Mouse (Mus musculus) MEL (cell line): Measurements from ENCODE around the gene Atxn7l1. TPM values are rescaled to one million over a fixed set of nuclear protein-coding genes. Genes with fewer than 3 reads are reported as not detected.

Experiments
- DNase-seq: peaks from one replicate; pipeline ENCODE4 v3.0.0; 2011; ENCODE audit warnings: low read depth, low spot score
- H3K27ac ChIP-seq: 2 replicates; pipeline ENCODE4 v1.5.1; 2012; ENCODE audit warnings: low read depth, mild to moderate bottlenecking, control low read depth, low read length, moderate library complexity; ENCODE audit not compliant: control insufficient read depth
- H3K27me3 ChIP-seq, 2 experiments: fragments of 150-350 bp in 1 of 2; sonication (generic) in 1 of 2; 2 replicates each; pipeline ENCODE4 v1.6.1; 2012; ENCODE audit warnings: low read length in 2 of 2, mild to moderate bottlenecking in 2 of 2, improper control_type of control experiment in 1 of 2, moderate library complexity in 1 of 2; ENCODE audit not compliant: insufficient read depth in 2 of 2, control insufficient read depth in 1 of 2
- H3K36me3 ChIP-seq, 2 experiments: 2 replicates each; pipeline ENCODE4 v1.6.1; 2012 to 2014; ENCODE audit warnings: low read length in 2 of 2, improper control_type of control experiment in 1 of 2, inconsistent platforms in 1 of 2, mild to moderate bottlenecking in 1 of 2; ENCODE audit not compliant: insufficient read depth in 2 of 2, control insufficient read depth in 1 of 2
- H3K4me1 ChIP-seq, 2 experiments: fragments of 150-350 bp in 1 of 2; sonication (generic) in 1 of 2; 2 replicates each; pipeline ENCODE4 v1.6.1; 2012; ENCODE audit warnings: low read length in 2 of 2, improper control_type of control experiment in 1 of 2, mild to moderate bottlenecking in 1 of 2; ENCODE audit not compliant: insufficient read depth in 2 of 2, control insufficient read depth in 1 of 2
- H3K4me3 ChIP-seq, 2 experiments: fragments of 150-350 bp in 1 of 2; sonication (generic) in 1 of 2; 2 replicates each; pipeline ENCODE4 v1.5.1; 2012; ENCODE audit warnings: low read depth in 2 of 2, low read length in 2 of 2, mild to moderate bottlenecking in 2 of 2, moderate library complexity in 2 of 2, control low read depth in 1 of 2, improper control_type of control experiment in 1 of 2; ENCODE audit not compliant: control insufficient read depth in 1 of 2, insufficient read depth in 1 of 2
- H3K79me2 ChIP-seq: 2 replicates; pipeline ENCODE4 v1.6.1; 2012; ENCODE audit warnings: mild to moderate bottlenecking, low read length, moderate library complexity; ENCODE audit not compliant: control insufficient read depth, poor library complexity, insufficient read depth
- H3K9ac ChIP-seq: 2 replicates; pipeline ENCODE4 v1.6.1; 2012; ENCODE audit warnings: low read depth, mild to moderate bottlenecking, control low read depth, low read length, moderate library complexity; ENCODE audit not compliant: control insufficient read depth, poor library complexity, severe bottlenecking
- H3K9me3 ChIP-seq: fragments of 150-350 bp; sonication (generic); replicated peaks from 2 replicates; pipeline ENCODE4 v1.6.1; 2012; ENCODE audit warnings: mild to moderate bottlenecking, low read length, improper control_type of control experiment, moderate library complexity; ENCODE audit not compliant: insufficient read depth
- BHLHE40 ChIP-seq: IDR thresholded peaks from 2 replicates; pipeline ENCODE4 v1.6.1; 2012; ENCODE audit warnings: low read depth, mild to moderate bottlenecking, inconsistent platforms, low read length, improper control_type of control experiment, borderline replicate concordance
- CHD2 ChIP-seq: IDR thresholded peaks from 2 replicates; pipeline ENCODE4 v1.6.1; 2011; ENCODE audit warnings: low read length, improper control_type of control experiment
- CTCF ChIP-seq, 3 experiments: IDR thresholded peaks in 2 of 3; conservative IDR thresholded peaks in 1 of 3; 2 replicates each; pipeline ENCODE4 v1.5.1; 2011 to 2012; ENCODE audit warnings: low read length in 3 of 3, low read depth in 2 of 3, mild to moderate bottlenecking in 2 of 3, improper control_type of control experiment in 1 of 3, inconsistent platforms in 1 of 3, mixed read lengths in 1 of 3, moderate library complexity in 1 of 3; ENCODE audit not compliant: control insufficient read depth in 1 of 3, insufficient read depth in 1 of 3, poor library complexity in 1 of 3, severe bottlenecking in 1 of 3
- EP300 ChIP-seq, 2 experiments: IDR thresholded peaks; 2 replicates each; pipeline ENCODE4 v1.6.1; 2011; ENCODE audit warnings: improper control_type of control experiment in 2 of 2, low read length in 2 of 2, low read depth in 1 of 2, mild to moderate bottlenecking in 1 of 2
- ETS1 ChIP-seq: IDR thresholded peaks from 2 replicates; pipeline ENCODE4 v1.6.1; 2012; ENCODE audit warnings: low read depth, mild to moderate bottlenecking, inconsistent platforms, low read length, improper control_type of control experiment, moderate library complexity
- GABPA ChIP-seq: IDR thresholded peaks from 2 replicates; pipeline ENCODE4 v1.6.1; 2012; ENCODE audit warnings: low read depth, mild to moderate bottlenecking, inconsistent platforms, low read length, improper control_type of control experiment, moderate library complexity
- HCFC1 ChIP-seq: IDR thresholded peaks from 2 replicates; pipeline ENCODE4 v1.6.1; 2012; ENCODE audit warnings: low read depth, mild to moderate bottlenecking, inconsistent platforms, low read length, improper control_type of control experiment, moderate library complexity
- MAFK ChIP-seq: IDR thresholded peaks from 2 replicates; pipeline ENCODE4 v1.6.1; 2011; ENCODE audit warnings: low read depth, mild to moderate bottlenecking, low read length, improper control_type of control experiment, borderline replicate concordance
- MAX ChIP-seq: IDR thresholded peaks from 2 replicates; pipeline ENCODE4 v1.6.1; 2011; ENCODE audit warnings: low read length, improper control_type of control experiment
- MEF2A ChIP-seq: IDR thresholded peaks from 2 replicates; pipeline ENCODE4 v1.6.1; 2014; ENCODE audit warnings: low read depth, mild to moderate bottlenecking, inconsistent platforms, low read length, improper control_type of control experiment; ENCODE audit not compliant: poor library complexity, insufficient replicate concordance, severe bottlenecking; ENCODE audit errors: extremely low read depth
- MXI1 ChIP-seq: IDR thresholded peaks from 2 replicates; pipeline ENCODE4 v1.6.1; 2011; ENCODE audit warnings: mild to moderate bottlenecking, low read depth, low read length, improper control_type of control experiment
- MYB ChIP-seq: IDR thresholded peaks from 2 replicates; pipeline ENCODE4 v1.6.1; 2011; ENCODE audit warnings: mild to moderate bottlenecking, low read depth, low read length, improper control_type of control experiment
- POLR2A ChIP-seq, 2 experiments: IDR thresholded peaks; 2 replicates each; pipeline ENCODE4 v1.6.1; 2011 to 2012; ENCODE audit warnings: low read length in 2 of 2, mild to moderate bottlenecking in 2 of 2, control low read depth in 1 of 2, improper control_type of control experiment in 1 of 2, low read depth in 1 of 2, moderate library complexity in 1 of 2; ENCODE audit not compliant: control insufficient read depth in 1 of 2, insufficient read depth in 1 of 2, poor library complexity in 1 of 2
- POLR2AphosphoS5 ChIP-seq: IDR thresholded peaks from 2 replicates; pipeline ENCODE4 v1.6.1; 2012; ENCODE audit warnings: low read depth, borderline replicate concordance, mild to moderate bottlenecking, inconsistent platforms, low read length, moderate library complexity, mixed read lengths
- RCOR1 ChIP-seq: IDR thresholded peaks from 2 replicates; pipeline ENCODE4 v1.6.1; 2012; ENCODE audit warnings: low read depth, mild to moderate bottlenecking, inconsistent platforms, low read length, improper control_type of control experiment
- SIN3A ChIP-seq: IDR thresholded peaks from 2 replicates; pipeline ENCODE4 v1.6.1; 2012; ENCODE audit warnings: low read length, improper control_type of control experiment, inconsistent platforms
- SMC3 ChIP-seq: IDR thresholded peaks from 2 replicates; pipeline ENCODE4 v1.6.1; 2011; ENCODE audit warnings: low read depth, low read length, improper control_type of control experiment
- TAL1 ChIP-seq: IDR thresholded peaks from 2 replicates; pipeline ENCODE4 v1.6.1; 2012; ENCODE audit warnings: mild to moderate bottlenecking, inconsistent platforms, low read length, moderate library complexity, mixed read lengths
- UBTF ChIP-seq: IDR thresholded peaks from 2 replicates; pipeline ENCODE4 v1.6.1; 2012; ENCODE audit warnings: low read depth, mild to moderate bottlenecking, inconsistent platforms, low read length, improper control_type of control experiment, moderate library complexity, borderline replicate concordance; ENCODE audit not compliant: insufficient read depth
- USF1 ChIP-seq: IDR thresholded peaks from 2 replicates; pipeline ENCODE4 v1.6.1; 2014; ENCODE audit warnings: low read depth, mild to moderate bottlenecking, inconsistent platforms, low read length, improper control_type of control experiment, moderate library complexity
- ZMIZ1 ChIP-seq: IDR thresholded peaks from 2 replicates; pipeline ENCODE4 v1.6.1; 2012; ENCODE audit warnings: low read depth, mild to moderate bottlenecking, inconsistent platforms, low read length, improper control_type of control experiment, moderate library complexity
- ZNF384 ChIP-seq: IDR thresholded peaks from 2 replicates; pipeline ENCODE4 v1.6.1; 2012; ENCODE audit warnings: low read depth, mild to moderate bottlenecking, inconsistent platforms, low read length, improper control_type of control experiment
- polyA plus RNA-seq, 2 experiments: library from polyadenylated mRNA; stranded (reverse) in 1 of 2; unstranded in 1 of 2; fragments of >175 nt in 1 of 2; fragments of >200 nt in 1 of 2; gene quantifications; 2 replicates each; pipeline versions ENCODE4 v1.2.1 to v1.2.4; 2012; ENCODE audit warnings: low replicate concordance in 2 of 2, low read depth in 1 of 2; ENCODE audit not compliant: insufficient read length in 2 of 2, insufficient read depth in 1 of 2, missing spikeins in 1 of 2
- total RNA-seq: library from RNA; depleted of rRNA; stranded (reverse); fragments of 300-350 nt; gene quantifications from 2 replicates; pipeline ENCODE4 v1.2.3, GENCODE M21; 2012

Gene Atxn7l1
- total and polyA plus RNA-seq, 3 experiments = 11.6 to 50.3 TPM; not detected in 1

DNA sequence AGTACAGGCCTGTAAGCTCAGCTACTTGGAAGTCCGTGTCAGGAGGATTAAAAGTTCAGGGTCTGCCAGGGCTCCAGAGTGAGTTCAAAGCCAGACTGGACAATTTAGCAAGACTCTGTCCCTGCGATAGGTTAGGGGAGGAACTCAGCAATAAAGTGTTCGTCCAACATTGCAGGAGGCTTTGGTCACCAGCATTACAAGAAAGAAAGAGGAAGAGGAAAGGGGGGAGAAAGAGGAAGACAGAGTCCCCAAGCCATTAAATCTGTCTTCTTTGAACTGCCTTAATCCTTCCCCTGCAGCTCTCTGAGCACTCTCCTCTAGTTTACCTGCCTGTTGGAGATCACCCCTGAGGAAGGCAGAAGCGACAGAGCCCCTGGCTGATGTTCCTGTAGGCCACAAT is 184.6 kb downstream of the Atxn7l1 start:
- Histone ChIP-seq H3K9ac (no peak overlapping the region), H3K4me3 (no peak overlapping the region), H3K27me3 (no peaks in the 10 kb centered on the region), H3K27ac (no peak overlapping the region), H3K36me3 (peaks cover 19 to 31% of the 10 kb centered on the region in 2 experiments), H3K9me3 (no peaks in the 10 kb centered on the region), H3K79me2 (peaks cover 2% of the 10 kb centered on the region; the same call in 1 of the 2 replicates), H3K4me1 (peaks cover 24 to 31% of the 10 kb centered on the region in 2 experiments)
- peak; percentile 41 for DNase-seq
- no peak for TF ChIP-seq SMC3
- no peak for TF ChIP-seq HCFC1
- no peak for TF ChIP-seq MEF2A
- no peak for TF ChIP-seq MXI1
- no peak for TF ChIP-seq MYB
- no peak for TF ChIP-seq ZNF384
- TF ChIP-seq RCOR1 = no peak
- no peak for TF ChIP-seq MAX
- TF ChIP-seq POLR2AphosphoS5 = no peak

DNA sequence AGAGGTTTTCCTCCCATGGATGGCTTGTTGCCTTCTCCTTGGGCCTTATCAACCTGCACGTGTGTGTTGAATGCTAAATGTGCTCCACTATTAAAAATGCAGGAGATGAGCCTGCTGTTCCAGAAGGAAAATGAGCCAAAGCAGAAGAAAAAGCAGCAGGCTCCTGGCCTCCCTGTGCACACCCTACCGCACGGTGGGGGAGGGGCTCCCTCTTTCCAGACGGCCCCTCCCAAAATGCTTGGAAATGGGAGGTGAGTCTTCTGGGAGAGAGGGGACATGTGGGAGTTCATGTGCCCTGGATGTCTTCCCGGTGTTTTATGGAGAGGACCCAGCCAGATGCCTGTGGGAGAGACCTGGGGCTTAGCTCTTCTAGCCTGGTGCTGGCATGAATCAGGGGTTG is 185.3 kb downstream of the Atxn7l1 start:
- TF ChIP-seq SIN3A (no peak), TAL1 (no peak), CTCF (IDR thresholded peaks at IDR 0.05 in 2 of 3, conservative IDR thresholded peaks at IDR 0.05 in 1 of 3; ENCODE audit: control insufficient read depth in 1 of 3, insufficient read depth in 1 of 3, low read depth in 2 of 3, low read length in 3 of 3, poor library complexity in 1 of 3, severe bottlenecking in 1 of 3) (no peak), SMC3 (no peak), ZMIZ1 (no peak), GABPA (no peak), BHLHE40 (no peak), CHD2 (no peak), MAX (no peak), MEF2A (no peak), UBTF (no peak), EP300 (IDR thresholded peaks at IDR 0.05; ENCODE audit: low read depth in 1 of 2, low read length in 2 of 2) (no peak), USF1 (no peak), HCFC1 (no peak), RCOR1 (no peak), POLR2A (IDR thresholded peaks at IDR 0.05; ENCODE audit: control insufficient read depth in 1 of 2, insufficient read depth in 1 of 2, low read depth in 1 of 2, low read length in 2 of 2, poor library complexity in 1 of 2) (no peak), ETS1 (no peak), MAFK (no peak)
- Histone ChIP-seq H3K79me2 (peaks cover under 1% of the 10 kb centered on the region; the same call in 1 of the 2 replicates), H3K9ac (no peak overlapping the region), H3K4me1 (peaks cover 26 to 37% of the 10 kb centered on the region in 2 experiments), H3K4me3 (no peak overlapping the region), H3K27ac (no peak overlapping the region), H3K27me3 (no peaks in the 10 kb centered on the region), H3K36me3 (peaks cover 16 to 36% of the 10 kb centered on the region in 2 experiments), H3K9me3 (no peaks in the 10 kb centered on the region)
- DNase-seq = no peak
